8 mouse cellular contexts compared by ENCODE assay signal in genomic region chr4:40725141-40725540, GRCm38 (mm10). TPM values are rescaled to one million over a fixed set of nuclear protein-coding genes. Genes with fewer than 3 reads are reported as not detected.
DNase-seq lines count a peak whose midpoint lies in the region; ATAC-seq and TF ChIP-seq lines count a peak whose summit lies in the region.

No protein-coding gene starts in this region.

- no peak for ATAC-seq in forebrain, embryonic 11.5 days (replicated peaks; ENCODE audit: low FRiP score)
- ATAC-seq in neural tube, embryonic 12.5 days (ENCODE audit: low FRiP score, low read depth): no peak
- ATAC-seq in limb, embryonic 15.5 days (ENCODE audit: insufficient number of reproducible peaks, low FRiP score, low TSS enrichment, low read depth): no peak
- ATAC-seq in stomach, postnatal 0 days (ENCODE audit: low FRiP score, low TSS enrichment): no peak

- H3K4me3 ChIP-seq in forebrain, embryonic 10.5 days: peak overlapping the region; percentile 69
- H3K4me3 ChIP-seq in forebrain, embryonic 11.5 days (ENCODE audit: low read depth, low read length): no peak overlapping the region
- H3K4me3 ChIP-seq in neural tube, embryonic 12.5 days: no peak overlapping the region
- H3K4me3 ChIP-seq in limb, embryonic 15.5 days: peak overlapping the region; percentile 88; the same call in 1 of the 2 replicates
- no peak overlapping the region for H3K4me3 ChIP-seq in stomach, postnatal 0 days (ENCODE audit: low read depth, low read length)

- TF ChIP-seq CTCF in stomach, postnatal 0 days (IDR thresholded peaks at IDR 0.05; ENCODE audit: low read depth): no peak

- no peak overlapping the region for H3K4me2 ChIP-seq in forebrain, embryonic 11.5 days (ENCODE audit: low read depth, low read length, severe bottlenecking)
- peak overlapping the region; percentile 76 for H3K4me2 ChIP-seq in neural tube, embryonic 12.5 days (replicated peaks)
- no peak overlapping the region for H3K4me2 ChIP-seq in limb, embryonic 15.5 days
- H3K4me2 ChIP-seq in stomach, postnatal 0 days (replicated peaks; ENCODE audit: low read depth): peak overlapping the region; percentile 64

- no peaks in the 10 kb centered on the region for H3K27me3 ChIP-seq in forebrain, embryonic 10.5 days (ENCODE audit: poor library complexity, severe bottlenecking)
- no peaks in the 10 kb centered on the region for H3K27me3 ChIP-seq in forebrain, embryonic 11.5 days (ENCODE audit: control insufficient read depth, insufficient read depth, low read length)
- no peaks in the 10 kb centered on the region for H3K27me3 ChIP-seq in neural tube, embryonic 12.5 days (replicated peaks)
- H3K27me3 ChIP-seq in limb, embryonic 15.5 days: no peaks in the 10 kb centered on the region
- H3K27me3 ChIP-seq in stomach, postnatal 0 days (ENCODE audit: control insufficient read depth, insufficient read depth, low read length): no peaks in the 10 kb centered on the region

- no peak overlapping the region for H3K27ac ChIP-seq in forebrain, embryonic 10.5 days
- H3K27ac ChIP-seq in forebrain, embryonic 11.5 days (ENCODE audit: low read depth, low read length): no peak overlapping the region
- no peak overlapping the region for H3K27ac ChIP-seq in neural tube, embryonic 12.5 days
- H3K27ac ChIP-seq in limb, embryonic 15.5 days: no peak overlapping the region
- no peak overlapping the region for H3K27ac ChIP-seq in stomach, postnatal 0 days (replicated peaks)

- 91% methylated on average over 7 of the region's 7 CpGs for WGBS in forebrain, embryonic 10.5 days
- WGBS in forebrain, embryonic 11.5 days: 96% methylated on average over 7 of the region's 7 CpGs
- WGBS in neural tube, embryonic 12.5 days: 91% methylated on average over 7 of the region's 7 CpGs
- WGBS in limb, embryonic 15.5 days: 78% methylated on average over 7 of the region's 7 CpGs
- WGBS in stomach, postnatal 0 days: 63% methylated on average over 7 of the region's 7 CpGs

- peaks cover 62% of the 10 kb centered on the region for H3K36me3 ChIP-seq in forebrain, embryonic 10.5 days (replicated peaks)
- H3K36me3 ChIP-seq in forebrain, embryonic 11.5 days (ENCODE audit: control insufficient read depth, insufficient read depth, low read length): peaks cover 5% of the 10 kb centered on the region; the same call in 1 of the 2 replicates
- peaks cover 50% of the 10 kb centered on the region for H3K36me3 ChIP-seq in neural tube, embryonic 12.5 days
- H3K36me3 ChIP-seq in limb, embryonic 15.5 days: peaks cover 42% of the 10 kb centered on the region
- peaks cover 12% of the 10 kb centered on the region for H3K36me3 ChIP-seq in stomach, postnatal 0 days (ENCODE audit: control insufficient read depth, insufficient read depth, low read length)

- H3K9ac ChIP-seq in forebrain, embryonic 11.5 days (ENCODE audit: low read length): no peak overlapping the region
- no peak overlapping the region for H3K9ac ChIP-seq in neural tube, embryonic 12.5 days
- no peak overlapping the region for H3K9ac ChIP-seq in limb, embryonic 15.5 days
- H3K9ac ChIP-seq in stomach, postnatal 0 days (ENCODE audit: low read length): no peak overlapping the region

- H3K4me1 ChIP-seq in forebrain, embryonic 10.5 days: peaks cover 43% of the 10 kb centered on the region
- H3K4me1 ChIP-seq in forebrain, embryonic 11.5 days (replicated peaks; ENCODE audit: control insufficient read depth, insufficient read depth, low read length): peaks cover 14% of the 10 kb centered on the region
- H3K4me1 ChIP-seq in neural tube, embryonic 12.5 days: peaks cover 23% of the 10 kb centered on the region
- H3K4me1 ChIP-seq in limb, embryonic 15.5 days: peaks cover 26% of the 10 kb centered on the region
- peaks cover 5% of the 10 kb centered on the region for H3K4me1 ChIP-seq in stomach, postnatal 0 days (replicated peaks; ENCODE audit: control insufficient read depth, insufficient read depth)

- DNase-seq in forebrain, embryonic 10.5 days (ENCODE audit: extremely low spot score, low spot score): no peak
- no peak for DNase-seq in forebrain, embryonic 11.5 days (ENCODE audit: low spot score)
- DNase-seq in neural tube, embryonic 10.5 days (ENCODE audit: extremely low spot score, low spot score): no peak
- DNase-seq in stomach, postnatal 0 days (ENCODE audit: low spot score): no peak
- DNase-seq in ovary, postnatal 14 days (ENCODE audit: low spot score): no peak
- no peak for DNase-seq in embryo, embryonic 9.5 days (ENCODE audit: extremely low spot score)

- no peaks in the 10 kb centered on the region for H3K9me3 ChIP-seq in forebrain, embryonic 10.5 days
- H3K9me3 ChIP-seq in forebrain, embryonic 11.5 days (ENCODE audit: control insufficient read depth, low read length): no peaks in the 10 kb centered on the region
- H3K9me3 ChIP-seq in neural tube, embryonic 12.5 days: no peaks in the 10 kb centered on the region
- no peaks in the 10 kb centered on the region for H3K9me3 ChIP-seq in limb, embryonic 15.5 days
- H3K9me3 ChIP-seq in stomach, postnatal 0 days (ENCODE audit: control insufficient read depth, low read length): no peaks in the 10 kb centered on the region

- no peak for TF ChIP-seq EP300 in stomach, postnatal 0 days (optimal IDR thresholded peaks at IDR 0.05)

RNA-seq across cellular contexts. Expression of gene Dnaja1, which starts 3.2 kb away (rescaled TPM):
- polyA plus RNA-seq in forebrain, embryonic 10.5 days (2016; fragmentation: Nextera tagmentation; extraction: Ambion mirVana): 570 and 635 TPM in 2 replicates
- 640 and 645 TPM in 2 replicates for polyA plus RNA-seq in forebrain, embryonic 11.5 days (2014; fragmentation: Nextera tagmentation; extraction: Ambion mirVana)
- polyA plus RNA-seq in neural tube, embryonic 12.5 days (2016; fragmentation: Nextera tagmentation; extraction: Ambion mirVana): 690 and 701 TPM in 2 replicates
- polyA plus RNA-seq in limb, embryonic 15.5 days (2015; fragmentation: Nextera tagmentation; extraction: Ambion mirVana): 375 and 380 TPM in 2 replicates
- polyA plus RNA-seq in stomach, postnatal 0 days (2015; fragmentation: Nextera tagmentation; extraction: Ambion mirVana): 185 and 203 TPM in 2 replicates

RNA-seq across cellular contexts. Expression of gene Aptx, which starts 22.1 kb away (rescaled TPM):
- polyA plus RNA-seq in forebrain, embryonic 10.5 days (2016; fragmentation: Nextera tagmentation; extraction: Ambion mirVana): 34.6 and 36.3 TPM in 2 replicates
- polyA plus RNA-seq in forebrain, embryonic 11.5 days (2014; fragmentation: Nextera tagmentation; extraction: Ambion mirVana): 35.1 and 36.6 TPM in 2 replicates
- 55.9 and 57.9 TPM in 2 replicates for polyA plus RNA-seq in neural tube, embryonic 12.5 days (2016; fragmentation: Nextera tagmentation; extraction: Ambion mirVana)
- 31.8 and 32.1 TPM in 2 replicates for polyA plus RNA-seq in limb, embryonic 15.5 days (2015; fragmentation: Nextera tagmentation; extraction: Ambion mirVana)
- 21.2 and 24.0 TPM in 2 replicates for polyA plus RNA-seq in stomach, postnatal 0 days (2015; fragmentation: Nextera tagmentation; extraction: Ambion mirVana)

RNA-seq across cellular contexts. Expression of gene Smu1, which starts 32.6 kb away (rescaled TPM):
- polyA plus RNA-seq in forebrain, embryonic 10.5 days (2016; fragmentation: Nextera tagmentation; extraction: Ambion mirVana): 196 and 198 TPM in 2 replicates
- polyA plus RNA-seq in forebrain, embryonic 11.5 days (2014; fragmentation: Nextera tagmentation; extraction: Ambion mirVana): 185 and 191 TPM in 2 replicates
- polyA plus RNA-seq in neural tube, embryonic 12.5 days (2016; fragmentation: Nextera tagmentation; extraction: Ambion mirVana): 141 and 145 TPM in 2 replicates
- 134 and 138 TPM in 2 replicates for polyA plus RNA-seq in limb, embryonic 15.5 days (2015; fragmentation: Nextera tagmentation; extraction: Ambion mirVana)
- 79.9 and 80.9 TPM in 2 replicates for polyA plus RNA-seq in stomach, postnatal 0 days (2015; fragmentation: Nextera tagmentation; extraction: Ambion mirVana)

Comparison
In these comparisons a context has a peak if more than half of its experiments do, and no peak if none do; other contexts are left out.
1. H3K4me3 ChIP-seq: peak in forebrain, embryonic 10.5 days (single experiment) and limb, embryonic 15.5 days (single experiment); none in forebrain, embryonic 11.5 days (single experiment), neural tube, embryonic 12.5 days (single experiment) and stomach, postnatal 0 days (single experiment).
2. H3K4me2 ChIP-seq: peak in neural tube, embryonic 12.5 days (single experiment) and stomach, postnatal 0 days (single experiment); none in forebrain, embryonic 11.5 days (single experiment) and limb, embryonic 15.5 days (single experiment).